Mouse (Mus musculus) G1E (cell line): ENCODE measurements around the gene Hapln4.

Source experiments
- CTCF ChIP-seq: IDR thresholded peaks from 2 replicates; pipeline ENCODE4 v1.5.1; 2012; ENCODE audit warnings: low read depth, low read length, inconsistent platforms, mixed read lengths
- GATA1 ChIP-seq: IDR thresholded peaks from 2 replicates; pipeline ENCODE4 v1.6.1; 2012; ENCODE audit warnings: borderline replicate concordance, low read length, inconsistent platforms, mixed read lengths
- GATA2 ChIP-seq: IDR thresholded peaks from 2 replicates; pipeline ENCODE4 v1.6.1; 2012; ENCODE audit warnings: low read depth, low read length, inconsistent platforms, borderline replicate concordance
- POLR2AphosphoS5 ChIP-seq: IDR thresholded peaks from 2 replicates; pipeline ENCODE4 v1.6.1; 2012; ENCODE audit warnings: low read depth, low read length, inconsistent platforms; ENCODE audit not compliant: insufficient replicate concordance

GRCm38 (mm10) chr8:70071836-70072440 lies 11.3 kb upstream of the Hapln4 start:
- TF ChIP-seq GATA2 (no peak), CTCF (no peak), POLR2AphosphoS5 (no peak), GATA1 (no peak)
